Mouse (Mus musculus): ENCODE data around the gene Mapk13. TPM values are rescaled to one million over a fixed set of nuclear protein-coding genes. Genes with fewer than 3 reads are reported as not detected.
"Not testable (repeated sequence)": the region's sequence is repeated elsewhere in the genome, so short reads cannot be mapped to it uniquely, and the experiment has no call there.

The Mapk13 gene
- polyA plus RNA-seq, 1 experiment from 2014 or later: 0.82 TPM

- not testable (repeated sequence) for H3K27ac ChIP-seq (ENCODE audit: low read length); H3K9ac ChIP-seq (ENCODE audit: low read depth, low read length); H3K4me2 ChIP-seq (ENCODE audit: low read length); H3K4me1 ChIP-seq (ENCODE audit: control insufficient read depth, insufficient read depth, low read length); ATAC-seq; H3K27me3 ChIP-seq (ENCODE audit: control insufficient read depth, insufficient read depth, low read depth, low read length); H3K9me3 ChIP-seq (replicated peaks; ENCODE audit: control insufficient read depth, low read length, poor library complexity, severe bottlenecking); H3K4me3 ChIP-seq (ENCODE audit: low read depth, low read length)
- H3K36me3 ChIP-seq (ENCODE audit: control insufficient read depth, insufficient read depth, low read length): peaks cover 51% of the 10 kb centered on the region
- WGBS: 96% methylated on average over 10 of the region's 10 CpGs
Observed at GRCm38 (mm10) chr17:28816326-28816725, 47.2 kb downstream of the Mapk13 start.

GRCm38 (mm10) chr17:28816875-28817811, 48.0 kb downstream of the Mapk13 start:
- no peaks in the 10 kb centered on the region for H3K27me3 ChIP-seq (ENCODE audit: control insufficient read depth, insufficient read depth, low read depth, low read length)
- ATAC-seq: no peak
- H3K9ac ChIP-seq (ENCODE audit: low read depth, low read length): no peak overlapping the region
- WGBS: 94% methylated on average over 25 of the region's 25 CpGs
- no peak overlapping the region for H3K4me3 ChIP-seq (ENCODE audit: low read depth, low read length)
- no peak overlapping the region for H3K27ac ChIP-seq (ENCODE audit: low read length)
- H3K4me1 ChIP-seq (ENCODE audit: control insufficient read depth, insufficient read depth, low read length): no peaks in the 10 kb centered on the region
- H3K9me3 ChIP-seq (replicated peaks; ENCODE audit: control insufficient read depth, low read length, poor library complexity, severe bottlenecking): no peaks in the 10 kb centered on the region
- peaks cover 52% of the 10 kb centered on the region for H3K36me3 ChIP-seq (ENCODE audit: control insufficient read depth, insufficient read depth, low read length)
- no peak overlapping the region for H3K4me2 ChIP-seq (ENCODE audit: low read length)

- no peak overlapping the region for H3K27ac ChIP-seq (ENCODE audit: low read length)
- H3K27me3 ChIP-seq (ENCODE audit: control insufficient read depth, insufficient read depth, low read depth, low read length): no peaks in the 10 kb centered on the region
- H3K9me3 ChIP-seq (replicated peaks; ENCODE audit: control insufficient read depth, low read length, poor library complexity, severe bottlenecking): no peaks in the 10 kb centered on the region
- 81% methylated on average over 2 of the region's 2 CpGs for WGBS
- no peak overlapping the region for H3K4me3 ChIP-seq (ENCODE audit: low read depth, low read length)
- H3K36me3 ChIP-seq (ENCODE audit: control insufficient read depth, insufficient read depth, low read length): peaks cover 36% of the 10 kb centered on the region
- H3K9ac ChIP-seq (ENCODE audit: low read depth, low read length): no peak overlapping the region
- ATAC-seq: no peak
- H3K4me1 ChIP-seq (ENCODE audit: control insufficient read depth, insufficient read depth, low read length): no peaks in the 10 kb centered on the region
- no peak overlapping the region for H3K4me2 ChIP-seq (ENCODE audit: low read length)
Observed at GRCm38 (mm10) chr17:28820189-28820588, 51.1 kb downstream of the Mapk13 start.

GRCm38 (mm10) chr17:28823004-28823745, 54.1 kb downstream of the Mapk13 start:
- Histone ChIP-seq H3K27ac (ENCODE audit: low read length) (no peak overlapping the region), H3K36me3 (ENCODE audit: control insufficient read depth, insufficient read depth, low read length) (peaks cover 26% of the 10 kb centered on the region), H3K9ac (ENCODE audit: low read depth, low read length) (no peak overlapping the region), H3K4me1 (ENCODE audit: control insufficient read depth, insufficient read depth, low read length) (no peaks in the 10 kb centered on the region), H3K9me3 (replicated peaks; ENCODE audit: control insufficient read depth, low read length, poor library complexity, severe bottlenecking) (no peaks in the 10 kb centered on the region), H3K4me2 (ENCODE audit: low read length) (no peak overlapping the region), H3K4me3 (ENCODE audit: low read depth, low read length) (no peak overlapping the region), H3K27me3 (ENCODE audit: control insufficient read depth, insufficient read depth, low read depth, low read length) (no peaks in the 10 kb centered on the region)
- WGBS: 89% methylated on average over 13 of the region's 13 CpGs
- ATAC-seq: no peak

GRCm38 (mm10) chr17:28823749-28824148, 54.7 kb downstream of the Mapk13 start:
- H3K9ac ChIP-seq (ENCODE audit: low read depth, low read length): no peak overlapping the region
- ATAC-seq: no peak
- no peaks in the 10 kb centered on the region for H3K9me3 ChIP-seq (replicated peaks; ENCODE audit: control insufficient read depth, low read length, poor library complexity, severe bottlenecking)
- WGBS: 85% methylated on average over 11 of the region's 11 CpGs
- H3K4me1 ChIP-seq (ENCODE audit: control insufficient read depth, insufficient read depth, low read length): no peaks in the 10 kb centered on the region
- H3K4me2 ChIP-seq (ENCODE audit: low read length): no peak overlapping the region
- H3K27ac ChIP-seq (ENCODE audit: low read length): no peak overlapping the region
- peaks cover 24% of the 10 kb centered on the region for H3K36me3 ChIP-seq (ENCODE audit: control insufficient read depth, insufficient read depth, low read length)
- H3K27me3 ChIP-seq (ENCODE audit: control insufficient read depth, insufficient read depth, low read depth, low read length): no peaks in the 10 kb centered on the region
- H3K4me3 ChIP-seq (ENCODE audit: low read depth, low read length): no peak overlapping the region

- no peak overlapping the region for H3K4me2 ChIP-seq (ENCODE audit: low read length)
- no peak overlapping the region for H3K27ac ChIP-seq (ENCODE audit: low read length)
- H3K27me3 ChIP-seq (ENCODE audit: control insufficient read depth, insufficient read depth, low read depth, low read length): no peaks in the 10 kb centered on the region
- 82% methylated on average over 6 of the region's 6 CpGs for WGBS
- H3K9me3 ChIP-seq (replicated peaks; ENCODE audit: control insufficient read depth, low read length, poor library complexity, severe bottlenecking): no peaks in the 10 kb centered on the region
- peaks cover 16% of the 10 kb centered on the region for H3K36me3 ChIP-seq (ENCODE audit: control insufficient read depth, insufficient read depth, low read length)
- no peak overlapping the region for H3K4me3 ChIP-seq (ENCODE audit: low read depth, low read length)
- no peak for ATAC-seq
- no peak overlapping the region for H3K9ac ChIP-seq (ENCODE audit: low read depth, low read length)
- H3K4me1 ChIP-seq (ENCODE audit: control insufficient read depth, insufficient read depth, low read length): no peaks in the 10 kb centered on the region
Observed at GRCm38 (mm10) chr17:28824896-28825295, 55.8 kb downstream of the Mapk13 start.

- Histone ChIP-seq H3K4me3 (ENCODE audit: low read depth, low read length) (no peak overlapping the region), H3K36me3 (ENCODE audit: control insufficient read depth, insufficient read depth, low read length) (peaks cover 16% of the 10 kb centered on the region), H3K9me3 (replicated peaks; ENCODE audit: control insufficient read depth, low read length, poor library complexity, severe bottlenecking) (no peaks in the 10 kb centered on the region), H3K4me2 (ENCODE audit: low read length) (no peak overlapping the region), H3K27ac (ENCODE audit: low read length) (no peak overlapping the region), H3K27me3 (ENCODE audit: control insufficient read depth, insufficient read depth, low read depth, low read length) (no peaks in the 10 kb centered on the region), H3K9ac (ENCODE audit: low read depth, low read length) (no peak overlapping the region), H3K4me1 (ENCODE audit: control insufficient read depth, insufficient read depth, low read length) (no peaks in the 10 kb centered on the region)
- WGBS: 91% methylated on average over 6 of the region's 6 CpGs
- no peak for ATAC-seq
Observed at GRCm38 (mm10) chr17:28825359-28826041, 56.4 kb downstream of the Mapk13 start.

GRCm38 (mm10) chr17:28827665-28828231, 58.7 kb downstream of the Mapk13 start:
- Histone ChIP-seq H3K27me3 (ENCODE audit: control insufficient read depth, insufficient read depth, low read depth, low read length) (no peaks in the 10 kb centered on the region), H3K4me2 (ENCODE audit: low read length) (no peak overlapping the region), H3K4me3 (ENCODE audit: low read depth, low read length) (no peak overlapping the region), H3K4me1 (ENCODE audit: control insufficient read depth, insufficient read depth, low read length) (no peaks in the 10 kb centered on the region), H3K9me3 (replicated peaks; ENCODE audit: control insufficient read depth, low read length, poor library complexity, severe bottlenecking) (no peaks in the 10 kb centered on the region), H3K27ac (ENCODE audit: low read length) (no peak overlapping the region), H3K9ac (ENCODE audit: low read depth, low read length) (no peak overlapping the region), H3K36me3 (ENCODE audit: control insufficient read depth, insufficient read depth, low read length) (peaks cover 12% of the 10 kb centered on the region)
- WGBS: 96% methylated on average over 8 of the region's 8 CpGs
- ATAC-seq: no peak
